Mouse (Mus musculus) A20 (cell line): Measurements from ENCODE around the gene Ppp1r35.

ENCODE experiments used
- DNase-seq: peaks from one replicate; pipeline ENCODE4 v3.0.0-alpha.2; 2011; ENCODE audit warnings: low read depth, low spot score

Gene Ppp1r35

GRCm38 (mm10) chr5:137782776-137783522 lies 4.3 kb downstream of the Ppp1r35 start:
- DNase-seq, result no peak

GRCm38 (mm10) chr5:137783901-137784540 lies 5.4 kb downstream of the Ppp1r35 start:
- DNase-seq, result no peak

GRCm38 (mm10) chr5:137784546-137784945 lies 5.9 kb downstream of the Ppp1r35 start:
- DNase-seq, result no peak

GRCm38 (mm10) chr5:137785164-137786031 lies 6.7 kb downstream of the Ppp1r35 start:
- no peak for DNase-seq

DNA sequence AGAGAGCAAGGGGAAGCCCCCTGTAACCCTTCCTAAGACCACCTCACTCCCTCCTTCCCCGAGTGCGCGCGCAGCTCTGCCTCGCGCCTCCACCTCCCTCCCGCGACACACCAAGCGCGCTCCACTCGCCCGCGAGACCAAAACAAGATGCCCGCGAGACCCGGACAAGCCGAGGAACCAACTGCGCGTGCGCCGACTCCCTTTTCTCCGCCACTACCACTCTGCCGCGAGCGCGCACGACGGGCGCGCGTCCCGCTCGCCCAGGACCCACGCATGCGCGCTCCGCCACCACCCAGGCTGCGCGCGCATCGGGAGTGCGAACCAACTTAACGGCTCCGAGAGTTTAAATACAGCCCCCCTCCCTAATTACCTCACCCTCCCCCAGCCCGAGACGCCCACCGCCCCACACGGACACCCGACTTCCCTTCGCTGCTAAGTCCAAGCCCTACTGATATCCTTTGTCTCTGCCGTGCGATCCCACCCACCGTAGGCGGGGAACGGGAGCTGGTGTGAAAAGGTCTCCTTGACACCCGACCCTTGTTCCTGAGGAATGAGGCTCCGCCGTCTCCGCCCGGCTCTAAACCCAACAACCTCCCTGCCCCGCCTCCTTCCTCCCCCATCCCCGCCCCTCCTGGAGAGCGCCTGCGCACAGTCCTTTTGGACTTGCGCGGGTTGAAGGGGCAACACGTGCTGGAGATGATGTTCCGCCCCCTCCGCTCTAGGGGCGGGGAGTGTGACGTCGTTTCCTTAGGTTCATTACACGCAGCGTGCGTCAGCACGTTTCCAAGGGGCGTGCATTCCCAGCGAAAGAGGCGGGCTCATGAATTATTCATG lies 7.7 kb downstream of the Ppp1r35 start:
- peak; percentile 100 for DNase-seq

DNA sequence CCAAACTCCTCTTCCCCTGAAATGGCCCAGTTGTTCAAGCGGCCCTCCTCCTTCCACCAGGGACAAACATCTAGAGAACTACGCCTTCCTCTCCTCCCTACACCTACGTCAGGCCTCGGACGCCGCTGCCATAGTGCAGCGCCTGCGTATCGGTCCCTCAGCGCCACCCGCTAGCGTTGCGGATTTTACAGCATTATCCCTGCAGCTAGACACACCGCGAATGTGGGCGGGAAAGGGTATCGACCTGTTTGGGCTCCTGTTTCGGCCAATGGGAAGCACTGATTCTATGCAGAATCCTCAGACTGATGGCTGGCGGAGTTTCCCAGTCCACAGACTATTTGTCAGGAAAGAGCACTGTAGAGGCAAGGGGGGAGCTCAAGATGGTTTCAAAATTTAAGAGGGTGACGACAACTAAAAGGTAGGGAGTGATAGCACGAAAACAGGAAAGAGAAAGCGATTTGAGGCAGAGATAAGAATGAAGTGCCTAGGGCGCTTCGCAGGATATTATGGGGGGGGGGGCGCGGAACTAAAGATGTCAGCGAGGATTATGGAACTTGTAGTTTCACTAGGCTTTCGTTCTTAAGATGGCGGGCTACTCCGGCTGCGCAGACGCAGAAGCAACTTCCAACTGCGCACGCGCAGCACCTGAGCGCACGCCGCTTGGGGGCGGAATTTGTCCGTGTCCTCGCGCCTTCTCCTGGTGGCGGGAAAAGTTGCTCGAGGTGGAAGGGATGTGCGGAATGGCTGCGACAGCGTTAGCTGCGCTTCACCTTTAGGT lies 8.7 kb downstream of the Ppp1r35 start, which contains the start of the genes Mepce and Zcwpw1:
TSS of gene Mepce (minus strand) at position 505 of the 778 bp plus-strand sequence.
TSS of gene Zcwpw1 (plus strand) at position 648 of the 778 bp plus-strand sequence.
- DNase-seq, result peak; percentile 98

- DNase-seq, result peak; percentile 75
Observed at GRCm38 (mm10) chr5:137788171-137788570, 9.5 kb downstream of the Ppp1r35 start.

- peak; percentile 64 for DNase-seq
Observed at GRCm38 (mm10) chr5:137788946-137789531, 10.4 kb downstream of the Ppp1r35 start.

GRCm38 (mm10) chr5:137791553-137791952 lies 12.9 kb downstream of the Ppp1r35 start:
- no peak for DNase-seq

DNA sequence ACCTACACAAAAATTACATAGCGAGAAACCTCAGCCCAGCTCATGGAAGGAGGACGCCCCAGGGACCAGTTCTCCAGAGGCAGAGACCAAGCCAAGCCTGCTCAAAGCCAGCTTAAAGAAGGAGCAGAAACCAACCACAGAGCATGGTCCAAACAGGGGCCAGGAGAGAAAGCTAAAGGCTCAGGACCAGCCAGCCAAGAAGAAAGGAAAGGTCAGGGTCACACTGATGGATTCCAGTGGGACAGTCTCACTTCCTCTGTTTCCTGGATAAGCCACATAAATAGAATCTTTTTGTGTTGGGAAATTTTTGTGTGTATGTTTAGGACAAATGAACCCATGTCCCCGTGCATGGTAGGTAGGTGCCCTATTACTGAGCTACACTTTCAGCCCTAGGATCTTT lies 18.0 kb downstream of the Ppp1r35 start:
- DNase-seq, result no peak

DNA sequence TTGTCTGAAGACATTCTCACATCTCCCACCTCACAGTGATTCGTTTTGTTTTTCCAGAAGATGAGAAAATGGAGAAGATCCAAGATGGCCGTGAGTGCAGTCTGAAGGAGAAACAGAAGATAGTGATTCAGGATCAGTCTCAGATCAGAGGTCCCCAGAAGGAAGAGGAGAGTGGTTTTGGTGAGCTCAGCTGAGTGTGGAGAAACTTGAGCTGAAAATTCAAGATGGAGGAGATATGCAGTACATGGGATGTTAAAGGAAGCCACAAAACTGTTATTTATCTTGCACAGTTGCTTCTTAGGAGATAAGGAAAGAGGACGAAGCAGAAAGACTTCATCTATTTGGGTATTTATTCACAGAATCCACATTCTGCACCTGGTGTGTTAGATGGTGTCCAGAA lies 22.3 kb downstream of the Ppp1r35 start:
- no peak for DNase-seq

- no peak for DNase-seq
Observed at GRCm38 (mm10) chr5:137806158-137806557, 27.5 kb downstream of the Ppp1r35 start.

DNA sequence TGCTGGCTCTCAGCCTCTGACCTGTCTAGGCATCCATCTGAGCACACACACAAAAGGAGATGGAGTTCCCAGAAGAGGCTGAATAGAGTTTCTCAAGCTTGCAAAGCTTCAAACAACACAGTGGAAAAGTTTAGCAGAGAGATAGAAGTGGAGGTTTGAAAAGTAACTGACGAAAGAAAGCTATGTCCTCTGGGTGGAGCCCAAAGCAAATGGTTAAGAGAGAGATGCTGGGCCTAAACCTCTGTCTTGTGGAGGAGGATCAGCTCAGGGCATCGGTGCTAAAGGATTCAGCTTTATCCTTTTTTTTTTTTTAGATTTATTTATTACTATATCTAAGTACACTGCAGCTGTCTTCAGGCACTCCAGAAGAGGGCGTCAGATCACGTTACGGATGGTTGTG lies 29.7 kb downstream of the Ppp1r35 start:
- no peak for DNase-seq

GRCm38 (mm10) chr5:137817466-137818222 lies 39.0 kb downstream of the Ppp1r35 start:
- no peak for DNase-seq

DNA sequence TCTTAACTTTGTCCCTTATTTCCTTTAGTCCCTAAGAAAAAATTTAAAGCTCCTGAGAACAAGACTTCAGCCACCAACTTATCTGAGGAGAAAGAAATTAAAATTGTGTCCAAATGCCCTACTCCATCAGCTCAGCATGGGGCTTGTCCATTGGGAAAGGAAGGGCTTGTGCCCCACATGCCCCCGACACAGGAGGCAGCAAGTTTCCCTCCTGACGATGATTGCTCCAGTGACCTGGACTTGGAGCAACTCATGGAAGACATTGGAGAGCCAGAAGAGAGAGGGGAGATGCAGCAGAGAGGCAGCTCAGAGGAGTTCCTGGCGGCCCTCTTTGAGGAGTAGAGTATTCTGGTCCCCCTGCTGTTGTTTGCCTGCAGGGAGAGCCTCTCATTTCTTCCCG lies 43.5 kb downstream of the Ppp1r35 start:
- no peak for DNase-seq

GRCm38 (mm10) chr5:137822602-137823001 lies 44.0 kb downstream of the Ppp1r35 start:
- DNase-seq, result peak; percentile 9

- DNase-seq, result no peak
Observed at GRCm38 (mm10) chr5:137823455-137824045, 44.9 kb downstream of the Ppp1r35 start.

GRCm38 (mm10) chr5:137825030-137825429 lies 46.4 kb downstream of the Ppp1r35 start:
- peak; percentile 62 for DNase-seq

DNA sequence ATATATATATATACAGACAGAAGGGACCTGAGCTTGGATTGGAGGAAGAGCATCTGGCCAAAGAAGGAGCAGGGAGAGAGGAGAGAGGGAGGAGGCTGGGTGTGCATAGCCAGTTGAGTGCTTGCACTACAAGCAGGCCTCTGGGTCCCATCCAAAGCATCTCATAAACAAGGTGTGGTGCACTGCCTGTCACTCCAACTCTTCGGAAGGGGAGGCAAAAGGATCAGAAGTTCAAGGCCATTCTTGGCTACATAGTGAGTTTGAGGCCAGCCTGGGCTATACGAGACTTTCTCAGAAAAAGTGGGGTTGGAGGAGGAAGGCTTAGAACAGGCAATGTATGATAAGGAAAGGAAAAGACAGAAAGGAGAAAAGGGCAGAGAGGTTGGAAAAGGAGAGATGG lies 47.3 kb downstream of the Ppp1r35 start:
- DNase-seq, result no peak
